Mouse (Mus musculus): ENCODE measurements at regions not wholly inside any gene's neighbourhood (a gene's known extent, or its start where the extent isn't known, plus 50 kb on each side); places are given as distances from the start of the nearest gene placed in this dataset.

DNA sequence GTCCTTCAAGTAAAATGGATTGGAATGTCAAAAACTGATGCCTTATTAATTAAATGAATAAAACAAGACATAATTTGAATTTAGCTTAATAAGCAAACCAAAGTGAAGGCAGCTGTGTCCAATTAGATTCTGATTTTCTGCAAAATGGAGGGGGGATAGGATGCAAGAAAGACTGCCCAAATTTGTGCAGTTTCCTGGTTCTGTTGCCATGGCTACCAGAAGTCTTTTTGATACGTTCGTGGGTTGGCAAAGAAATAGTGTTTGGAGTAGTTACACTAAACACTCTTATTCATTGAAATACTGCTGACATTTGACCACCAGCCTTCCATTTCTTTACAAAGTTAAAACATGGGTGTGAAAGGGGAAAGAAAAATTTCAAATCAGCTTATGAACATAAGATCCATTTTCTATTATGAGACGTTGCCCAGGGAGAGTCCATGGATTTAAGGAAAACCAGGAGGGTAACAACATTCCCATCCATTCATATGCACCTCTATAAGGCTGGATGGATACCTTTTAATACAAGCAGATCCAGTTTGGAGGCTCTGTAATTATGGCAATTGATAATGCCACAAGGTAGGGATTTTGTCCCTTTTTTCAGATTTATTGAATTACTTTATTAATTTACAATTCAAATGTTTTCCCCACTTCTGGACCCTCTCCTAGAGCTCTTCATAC, 943.3 kb upstream of the Celf2 start:
- no peak overlapping the region for H3K9ac ChIP-seq (ENCODE audit: low read depth, low read length)
- H3K4me3 ChIP-seq (ENCODE audit: low read depth, low read length): no peak overlapping the region
- H3K4me1 ChIP-seq (ENCODE audit: control insufficient read depth, insufficient read depth, low read length): no peaks in the 10 kb centered on the region
- H3K27me3 ChIP-seq (replicated peaks; ENCODE audit: control insufficient read depth, insufficient read depth, low read length): no peaks in the 10 kb centered on the region
- WGBS: 50% methylated on average over 3 of the region's 3 CpGs
- no peaks in the 10 kb centered on the region for H3K36me3 ChIP-seq (ENCODE audit: control insufficient read depth, insufficient read depth, low read length)
- H3K9me3 ChIP-seq (ENCODE audit: control insufficient read depth, low read length): no peaks in the 10 kb centered on the region
- no peak overlapping the region for H3K27ac ChIP-seq (replicated peaks; ENCODE audit: low read depth, low read length)
- DNase-seq (ENCODE audit: low spot score) (peak; percentile 9), ATAC-seq (ENCODE audit: low read depth) (no peak)
- no peak overlapping the region for H3K4me2 ChIP-seq (ENCODE audit: low read depth, low read length)

DNA sequence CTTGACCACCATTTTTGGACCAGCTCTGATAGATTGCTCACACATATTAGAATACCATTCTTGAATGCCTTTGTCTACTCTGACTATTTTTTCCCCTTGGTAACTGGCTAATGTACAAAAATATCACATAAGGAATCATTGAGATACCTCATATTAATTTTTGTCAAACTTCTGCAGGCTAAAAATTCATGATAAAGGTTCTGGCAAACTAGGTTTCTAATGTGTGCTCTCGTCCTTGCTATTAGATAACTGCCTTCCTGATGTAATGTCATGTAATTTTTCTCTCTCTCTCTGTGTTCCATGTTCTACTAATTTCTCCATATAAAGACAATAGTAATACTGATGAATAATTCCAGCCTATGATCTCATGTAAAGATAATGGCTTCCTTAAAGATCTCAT, 931.9 kb upstream of the Celf2 start:
- H3K36me3 ChIP-seq (ENCODE audit: control insufficient read depth, insufficient read depth, low read length): no peaks in the 10 kb centered on the region
- WGBS: 81% methylated on average over 1 of the region's 1 CpGs
- DNase-seq (ENCODE audit: low spot score) (no peak), ATAC-seq (ENCODE audit: low read depth) (no peak)
- no peaks in the 10 kb centered on the region for H3K4me1 ChIP-seq (ENCODE audit: control insufficient read depth, insufficient read depth, low read length)
- no peaks in the 10 kb centered on the region for H3K9me3 ChIP-seq (ENCODE audit: control insufficient read depth, low read length)
- H3K9ac ChIP-seq (ENCODE audit: low read depth, low read length): no peak overlapping the region
- no peak overlapping the region for H3K27ac ChIP-seq (replicated peaks; ENCODE audit: low read depth, low read length)
- H3K4me2 ChIP-seq (ENCODE audit: low read depth, low read length): no peak overlapping the region
- no peak overlapping the region for H3K4me3 ChIP-seq (ENCODE audit: low read depth, low read length)
- no peaks in the 10 kb centered on the region for H3K27me3 ChIP-seq (replicated peaks; ENCODE audit: control insufficient read depth, insufficient read depth, low read length)

DNA sequence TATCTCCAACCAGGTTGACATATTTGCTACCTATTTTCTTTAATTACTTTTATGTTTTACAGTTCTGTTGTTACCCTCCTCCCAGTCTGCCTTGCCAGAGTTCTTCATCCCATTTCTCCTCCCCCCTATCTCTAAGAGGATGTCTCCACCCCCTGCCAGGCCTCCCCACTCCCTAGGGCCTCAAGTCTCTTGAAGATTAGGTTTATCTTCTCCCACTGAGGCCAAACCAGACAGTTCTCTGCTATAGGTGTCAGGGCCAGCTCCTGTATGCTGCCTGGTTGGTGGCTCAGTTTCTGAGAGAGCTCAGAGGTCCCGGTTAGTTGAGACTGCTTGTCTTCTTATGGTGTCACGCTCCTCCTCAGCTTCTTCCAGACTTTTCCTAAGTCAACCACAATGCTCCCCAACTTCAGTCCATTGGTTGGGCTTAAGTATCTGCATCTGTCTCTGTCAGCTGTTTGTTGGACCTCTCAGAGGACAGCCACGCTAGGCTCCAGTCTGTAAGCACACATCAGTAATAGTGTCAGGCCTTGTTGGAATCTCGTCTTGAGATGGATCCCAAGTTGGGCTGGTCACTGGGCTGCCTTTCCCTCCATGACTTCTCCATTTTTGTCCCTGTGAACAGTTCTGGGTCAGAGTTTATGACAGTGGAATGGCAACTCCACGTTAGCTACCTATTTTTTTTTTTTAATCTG, 920.4 kb upstream of the Celf2 start:
- WGBS: 87% methylated on average over 5 of the region's 5 CpGs

DNA sequence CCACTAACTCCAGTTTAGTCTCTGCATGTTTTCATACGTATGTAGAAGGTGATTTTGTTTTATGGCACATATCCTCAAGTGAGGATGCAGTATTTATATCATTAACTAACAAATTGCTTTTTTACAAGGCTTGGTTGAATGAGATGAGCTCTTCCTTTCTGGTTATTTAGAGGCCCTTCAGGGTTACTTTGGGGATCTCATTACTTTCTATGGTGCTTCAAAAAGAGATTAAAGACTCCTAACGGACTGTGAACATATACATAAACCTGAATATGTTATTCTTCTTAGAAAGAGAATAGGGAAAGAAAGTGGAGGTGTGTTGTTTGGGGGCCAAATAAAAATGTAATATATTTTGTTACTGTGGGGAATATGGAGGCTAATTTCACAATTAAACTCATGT, 918.8 kb upstream of the Celf2 start:
- Histone ChIP-seq H3K27ac (replicated peaks; ENCODE audit: low read depth, low read length) (no peak overlapping the region), H3K4me2 (ENCODE audit: low read depth, low read length) (no peak overlapping the region), H3K36me3 (ENCODE audit: control insufficient read depth, insufficient read depth, low read length) (no peaks in the 10 kb centered on the region), H3K4me1 (ENCODE audit: control insufficient read depth, insufficient read depth, low read length) (no peaks in the 10 kb centered on the region), H3K4me3 (ENCODE audit: low read depth, low read length) (no peak overlapping the region), H3K27me3 (replicated peaks; ENCODE audit: control insufficient read depth, insufficient read depth, low read length) (no peaks in the 10 kb centered on the region), H3K9ac (ENCODE audit: low read depth, low read length) (no peak overlapping the region), H3K9me3 (ENCODE audit: control insufficient read depth, low read length) (peaks cover 4% of the 10 kb centered on the region; the same call in 1 of the 2 replicates)
- no peak for ATAC-seq (ENCODE audit: low read depth)
- DNase-seq (ENCODE audit: low spot score): no peak
- whole genome bisulfite sequencing: 74% methylated on average over 2 of the region's 2 CpGs

More for the DNA sequence above, 920.4 kb upstream of the Celf2 start:
- Histone ChIP-seq H3K27ac (replicated peaks; ENCODE audit: low read depth, low read length) (no peak overlapping the region), H3K36me3 (ENCODE audit: control insufficient read depth, insufficient read depth, low read length) (no peaks in the 10 kb centered on the region), H3K4me3 (ENCODE audit: low read depth, low read length) (no peak overlapping the region), H3K4me1 (ENCODE audit: control insufficient read depth, insufficient read depth, low read length) (no peaks in the 10 kb centered on the region), H3K27me3 (replicated peaks; ENCODE audit: control insufficient read depth, insufficient read depth, low read length) (no peaks in the 10 kb centered on the region), H3K9ac (ENCODE audit: low read depth, low read length) (no peak overlapping the region), H3K9me3 (ENCODE audit: control insufficient read depth, low read length) (peaks cover 4% of the 10 kb centered on the region; the same call in 1 of the 2 replicates), H3K4me2 (ENCODE audit: low read depth, low read length) (no peak overlapping the region)
- ATAC-seq (ENCODE audit: low read depth): no peak
- DNase-seq (ENCODE audit: low spot score): no peak

DNA sequence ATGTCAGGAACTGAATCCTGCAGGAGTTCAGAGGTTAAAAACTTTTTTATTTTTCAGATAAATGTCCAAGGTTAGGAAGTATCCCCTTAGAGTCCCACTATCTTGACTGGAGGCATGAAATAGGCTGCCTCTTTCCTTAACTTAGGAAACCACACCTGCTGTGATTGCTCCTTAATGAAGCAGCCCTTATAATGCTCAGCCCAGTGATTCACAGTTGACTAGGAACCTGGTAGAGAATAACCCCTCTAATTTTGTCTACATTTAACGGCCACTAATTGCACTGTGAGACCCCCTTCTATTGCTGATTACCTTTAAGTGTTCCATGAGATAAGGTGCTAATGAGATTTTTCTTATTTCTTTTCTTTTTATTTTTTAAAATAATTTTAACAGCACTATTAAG, 918.4 kb upstream of the Celf2 start:
- WGBS: 76% methylated on average over 1 of the region's 1 CpGs
- no peaks in the 10 kb centered on the region for H3K27me3 ChIP-seq (replicated peaks; ENCODE audit: control insufficient read depth, insufficient read depth, low read length)
- DNase-seq (ENCODE audit: low spot score): no peak
- no peak overlapping the region for H3K4me3 ChIP-seq (ENCODE audit: low read depth, low read length)
- H3K36me3 ChIP-seq (ENCODE audit: control insufficient read depth, insufficient read depth, low read length): no peaks in the 10 kb centered on the region
- no peak overlapping the region for H3K4me2 ChIP-seq (ENCODE audit: low read depth, low read length)
- no peak overlapping the region for H3K9ac ChIP-seq (ENCODE audit: low read depth, low read length)
- no peak overlapping the region for H3K27ac ChIP-seq (replicated peaks; ENCODE audit: low read depth, low read length)
- ATAC-seq (ENCODE audit: low read depth): no peak
- H3K9me3 ChIP-seq (ENCODE audit: control insufficient read depth, low read length): peaks cover 4% of the 10 kb centered on the region; the same call in 1 of the 2 replicates
- H3K4me1 ChIP-seq (ENCODE audit: control insufficient read depth, insufficient read depth, low read length): no peaks in the 10 kb centered on the region

DNA sequence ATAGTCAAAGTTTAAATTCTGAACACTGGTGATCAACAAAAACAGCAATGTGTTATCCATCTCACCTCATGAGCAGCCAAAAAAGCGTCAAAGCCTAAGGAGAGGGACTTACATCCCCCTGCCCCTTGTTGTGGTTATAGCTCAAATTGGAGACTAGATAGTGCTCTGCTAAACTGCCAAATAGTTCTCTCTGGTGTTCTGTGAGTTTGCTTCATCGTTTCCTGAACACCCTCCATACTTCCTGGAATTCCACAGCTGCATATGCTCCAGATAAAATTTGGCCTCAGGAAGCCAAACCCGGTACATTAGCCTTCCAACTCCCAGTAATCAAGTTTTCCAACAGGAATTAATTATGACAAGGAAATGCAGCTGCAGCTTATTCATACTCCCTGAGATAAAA, 906.6 kb upstream of the Celf2 start:
- WGBS: 40% methylated on average over 3 of the region's 3 CpGs

DNA sequence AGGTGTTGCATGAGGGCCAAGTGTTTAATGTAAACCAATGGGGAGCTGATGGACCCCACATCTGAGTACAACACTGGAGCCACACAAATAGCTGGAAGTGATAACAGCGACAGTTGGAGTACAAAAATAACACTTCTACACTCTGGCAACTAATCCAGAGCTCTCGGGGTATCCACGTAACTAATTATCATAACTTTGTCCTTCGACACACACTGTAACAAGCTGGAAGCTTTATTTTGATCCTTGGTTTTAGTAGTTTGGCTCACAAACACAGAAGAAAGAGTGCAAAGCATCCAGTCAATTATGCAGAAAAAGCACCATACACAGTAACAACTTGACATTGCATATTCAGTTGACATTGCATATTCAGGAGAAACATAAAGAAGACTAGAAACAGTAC, 884.8 kb upstream of the Celf2 start:
- WGBS: 81% methylated on average over 4 of the region's 4 CpGs
- Histone ChIP-seq H3K9ac (ENCODE audit: low read depth, low read length) (no peak overlapping the region), H3K4me2 (ENCODE audit: low read depth, low read length) (no peak overlapping the region), H3K27ac (replicated peaks; ENCODE audit: low read depth, low read length) (no peak overlapping the region), H3K36me3 (ENCODE audit: control insufficient read depth, insufficient read depth, low read length) (no peaks in the 10 kb centered on the region), H3K27me3 (replicated peaks; ENCODE audit: control insufficient read depth, insufficient read depth, low read length) (no peaks in the 10 kb centered on the region), H3K4me1 (ENCODE audit: control insufficient read depth, insufficient read depth, low read length) (no peaks in the 10 kb centered on the region), H3K4me3 (ENCODE audit: low read depth, low read length) (no peak overlapping the region), H3K9me3 (ENCODE audit: control insufficient read depth, low read length) (no peaks in the 10 kb centered on the region)
- DNase-seq (ENCODE audit: low spot score) (no peak), ATAC-seq (ENCODE audit: low read depth) (no peak)

More for the DNA sequence above, 906.6 kb upstream of the Celf2 start:
- no peaks in the 10 kb centered on the region for H3K36me3 ChIP-seq (ENCODE audit: control insufficient read depth, insufficient read depth, low read length)
- H3K27me3 ChIP-seq (replicated peaks; ENCODE audit: control insufficient read depth, insufficient read depth, low read length): no peaks in the 10 kb centered on the region
- peak; percentile 50 for ATAC-seq (ENCODE audit: low read depth)
- DNase-seq (ENCODE audit: low spot score): peak; percentile 82
- H3K27ac ChIP-seq (replicated peaks; ENCODE audit: low read depth, low read length): no peak overlapping the region
- no peak overlapping the region for H3K9ac ChIP-seq (ENCODE audit: low read depth, low read length)
- H3K4me3 ChIP-seq (ENCODE audit: low read depth, low read length): no peak overlapping the region
- no peak overlapping the region for H3K4me2 ChIP-seq (ENCODE audit: low read depth, low read length)
- H3K4me1 ChIP-seq (ENCODE audit: control insufficient read depth, insufficient read depth, low read length): no peaks in the 10 kb centered on the region
- no peaks in the 10 kb centered on the region for H3K9me3 ChIP-seq (ENCODE audit: control insufficient read depth, low read length)

DNA sequence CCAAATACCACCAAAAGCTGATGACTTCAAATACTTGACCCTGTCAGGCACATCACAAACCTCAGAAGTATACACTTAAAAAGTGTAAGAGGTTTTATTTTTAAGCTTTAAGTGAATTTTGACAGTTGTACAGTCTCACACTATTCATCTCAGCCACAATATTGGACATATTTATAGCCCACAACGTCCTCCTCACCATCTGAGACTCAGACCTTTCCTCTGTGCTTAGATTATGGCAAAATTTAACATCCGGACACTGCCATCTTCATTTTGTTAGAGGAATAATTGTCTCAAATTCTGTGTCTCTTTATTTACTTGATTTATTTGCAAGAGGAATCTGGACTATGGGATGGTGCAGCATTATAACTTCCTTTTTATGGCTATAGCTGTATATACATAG, 880.2 kb upstream of the Celf2 start:
- Histone ChIP-seq H3K4me3 (ENCODE audit: low read depth, low read length) (no peak overlapping the region), H3K9me3 (ENCODE audit: control insufficient read depth, low read length) (no peaks in the 10 kb centered on the region), H3K4me1 (ENCODE audit: control insufficient read depth, insufficient read depth, low read length) (no peaks in the 10 kb centered on the region), H3K9ac (ENCODE audit: low read depth, low read length) (no peak overlapping the region), H3K4me2 (ENCODE audit: low read depth, low read length) (no peak overlapping the region), H3K27ac (replicated peaks; ENCODE audit: low read depth, low read length) (no peak overlapping the region), H3K36me3 (ENCODE audit: control insufficient read depth, insufficient read depth, low read length) (no peaks in the 10 kb centered on the region), H3K27me3 (replicated peaks; ENCODE audit: control insufficient read depth, insufficient read depth, low read length) (no peaks in the 10 kb centered on the region)
- WGBS: 70% methylated on average over 2 of the region's 2 CpGs
- ATAC-seq (ENCODE audit: low read depth) (no peak), DNase-seq (ENCODE audit: low spot score) (no peak)

DNA sequence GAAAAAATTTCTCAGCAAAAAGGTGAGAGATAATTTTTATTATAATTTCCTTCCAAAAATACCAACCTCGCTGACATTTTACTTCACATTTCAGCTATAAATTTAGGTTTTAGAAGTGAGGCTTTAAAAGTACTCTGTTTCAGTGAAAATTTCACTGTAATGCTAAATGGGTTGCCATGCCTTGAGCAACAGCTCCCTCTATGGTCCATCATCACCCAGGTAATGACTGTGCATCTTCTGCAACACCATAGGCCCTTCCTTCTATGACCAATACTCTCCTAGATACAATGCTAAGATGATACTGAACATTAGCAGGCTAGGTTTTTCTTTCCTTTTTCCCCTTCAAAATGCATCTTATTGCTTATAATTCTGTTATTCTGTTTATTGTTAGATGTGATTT, 870.9 kb upstream of the Celf2 start:
- DNase-seq (ENCODE audit: low spot score) (peak; percentile 70), ATAC-seq (ENCODE audit: low read depth) (0 out of 2 replicates have a peak, but pooled peaks have one; percentile 60)
- Histone ChIP-seq H3K27ac (replicated peaks; ENCODE audit: low read depth, low read length) (no peak overlapping the region), H3K4me2 (ENCODE audit: low read depth, low read length) (no peak overlapping the region), H3K9me3 (ENCODE audit: control insufficient read depth, low read length) (no peaks in the 10 kb centered on the region), H3K4me1 (ENCODE audit: control insufficient read depth, insufficient read depth, low read length) (no peaks in the 10 kb centered on the region), H3K36me3 (ENCODE audit: control insufficient read depth, insufficient read depth, low read length) (no peaks in the 10 kb centered on the region), H3K27me3 (replicated peaks; ENCODE audit: control insufficient read depth, insufficient read depth, low read length) (no peaks in the 10 kb centered on the region), H3K9ac (ENCODE audit: low read depth, low read length) (no peak overlapping the region), H3K4me3 (ENCODE audit: low read depth, low read length) (no peak overlapping the region)
- 28% methylated on average over 1 of the region's 1 CpGs for WGBS
